In genomic region chr2:85088716-85089646, GRCm38 (mm10) we compare ENCODE assay signal across 9 mouse cellular contexts. TPM values are rescaled to one million over a fixed set of nuclear protein-coding genes. Genes with fewer than 3 reads are reported as not detected.
DNase-seq lines count a peak whose midpoint lies in the region; ATAC-seq lines count a peak whose summit lies in the region.
"Had no signal": no experiment of that assay in that cellular context is flagged by ENCODE, and none has a peak within 500 bp of the region (broad histone marks: within the 10 kb centered on the region; RNA-seq: fewer than 3 reads in every experiment).

No protein-coding gene starts in this region.

- H3K27ac ChIP-seq in heart, embryonic 15.5 days: peak overlapping the region; percentile 1; the same call in 1 of the 2 replicates
- H3K27ac ChIP-seq in lung, embryonic 16.5 days (ENCODE audit: low read length): peak overlapping the region; percentile 74
- H3K27ac ChIP-seq: limb, embryonic 12.5 days had no signal

- H3K4me1 ChIP-seq in heart, embryonic 15.5 days (replicated peaks): peaks cover 5% of the 10 kb centered on the region
- peaks cover 15% of the 10 kb centered on the region for H3K4me1 ChIP-seq in lung, embryonic 16.5 days (replicated peaks; ENCODE audit: control insufficient read depth, insufficient read depth, low read length)

- no peaks in the 10 kb centered on the region for H3K36me3 ChIP-seq in heart, embryonic 15.5 days
- no peaks in the 10 kb centered on the region; the same call in 1 of the 2 replicates for H3K36me3 ChIP-seq in lung, embryonic 16.5 days (ENCODE audit: control insufficient read depth, insufficient read depth, low read length)
- H3K36me3 ChIP-seq: limb, embryonic 12.5 days had no signal

- H3K9me3 ChIP-seq in heart, embryonic 15.5 days (replicated peaks): no peaks in the 10 kb centered on the region
- no peaks in the 10 kb centered on the region for H3K9me3 ChIP-seq in lung, embryonic 16.5 days (ENCODE audit: control insufficient read depth, low read length)
- H3K9me3 ChIP-seq: limb, embryonic 12.5 days had no signal

- no peaks in the 10 kb centered on the region for H3K27me3 ChIP-seq in heart, embryonic 15.5 days
- H3K27me3 ChIP-seq in lung, embryonic 16.5 days (ENCODE audit: control insufficient read depth, insufficient read depth, low read depth, low read length): no peaks in the 10 kb centered on the region
- H3K27me3 ChIP-seq: limb, embryonic 12.5 days had no signal

- no peak overlapping the region for H3K9ac ChIP-seq in heart, embryonic 15.5 days
- peak overlapping the region; percentile 37; the same call in 1 of the 2 replicates for H3K9ac ChIP-seq in lung, embryonic 16.5 days (ENCODE audit: low read length)
- H3K9ac ChIP-seq: limb, embryonic 12.5 days had no signal

- H3K4me2 ChIP-seq in heart, embryonic 15.5 days: no peak overlapping the region
- peak overlapping the region; percentile 12; the same call in 1 of the 2 replicates for H3K4me2 ChIP-seq in lung, embryonic 16.5 days (ENCODE audit: low read depth, low read length)
- H3K4me2 ChIP-seq: limb, embryonic 12.5 days had no signal

- WGBS in heart, embryonic 15.5 days: 44% methylated on average over 11 of the region's 11 CpGs
- WGBS in lung, embryonic 16.5 days: 38% methylated on average over 11 of the region's 11 CpGs

- DNase-seq in adrenal gland, postnatal 14 days: peak; percentile 40
- DNase-seq in adrenal gland, adult 8-10 months: no peak
- peak; percentile 47 for DNase-seq in NIH3T3 (ENCODE audit: low read depth)
- DNase-seq in layer of hippocampus, adult 9-10 months (ENCODE audit: low spot score): no peak
- DNase-seq in cerebellum, postnatal 14 days: no peak
- no peak for DNase-seq in frontal cortex, postnatal 36 days (ENCODE audit: low spot score in 2 of 2)

- no peak overlapping the region for H3K4me3 ChIP-seq in heart, embryonic 15.5 days
- H3K4me3 ChIP-seq in lung, embryonic 16.5 days (ENCODE audit: low read length): no peak overlapping the region
- H3K4me3 ChIP-seq: limb, embryonic 12.5 days had no signal

- peak; percentile 62 for ATAC-seq in heart, embryonic 15.5 days (replicated peaks; ENCODE audit: insufficient number of reproducible peaks, insufficient read depth, low FRiP score, low read depth)
- ATAC-seq in lung, embryonic 16.5 days (ENCODE audit: low read depth): peak; percentile 96

RNA-seq across cellular contexts. Expression of gene Tnks1bp1, which starts 41.2 kb away (rescaled TPM):
- 111 and 120 TPM in 2 replicates for total RNA-seq in adrenal gland, postnatal 14 days (2021)
- 100 to 1,000 TPM; 103 to 135 (median 120) TPM for total RNA-seq in adrenal gland, adult 8-10 months (2022)
- polyA plus RNA-seq in heart, embryonic 15.5 days (2015; fragmentation: Nextera tagmentation; extraction: Ambion mirVana): 23.9 and 31.7 TPM in 2 replicates
- 56.5 and 65.8 TPM in 2 replicates for polyA plus RNA-seq in lung, embryonic 16.5 days (2015; fragmentation: Nextera tagmentation; extraction: Ambion mirVana)

RNA-seq across cellular contexts. Expression of gene Aplnr, which starts 47.0 kb away (rescaled TPM):
- total RNA-seq in adrenal gland, postnatal 14 days (2021): 96.2 and 97.3 TPM in 2 replicates
- total RNA-seq in adrenal gland, adult 8-10 months (2022): 10 to 100 TPM in 1 of 4 experiments, 1 to 10 TPM in 3; 4.3 to 17.6 (median 8.0) TPM
- 36.0 and 47.7 TPM in 2 replicates for polyA plus RNA-seq in heart, embryonic 15.5 days (2015; fragmentation: Nextera tagmentation; extraction: Ambion mirVana)
- polyA plus RNA-seq in lung, embryonic 16.5 days (2015; fragmentation: Nextera tagmentation; extraction: Ambion mirVana): 172 and 194 TPM in 2 replicates

RNA-seq across cellular contexts. Expression of gene P2rx3, which starts 51.7 kb away (rescaled TPM):
- 0.59 and 0.60 TPM in 2 replicates for total RNA-seq in adrenal gland, postnatal 14 days (2021)
- total RNA-seq in adrenal gland, adult 8-10 months (2022): 1 to 10 TPM in 3 of 4 experiments, under 1 TPM in 1; 0.83 to 1.8 (median 1.3) TPM
- polyA plus RNA-seq in heart, embryonic 15.5 days (2015; fragmentation: Nextera tagmentation; extraction: Ambion mirVana): 0.33 and 0.68 TPM in 2 replicates
- polyA plus RNA-seq in lung, embryonic 16.5 days (2015; fragmentation: Nextera tagmentation; extraction: Ambion mirVana): 0.55 and 0.87 TPM in 2 replicates

RNA-seq across cellular contexts. Expression of gene Ssrp1, which starts 51.9 kb away (rescaled TPM):
- total RNA-seq in adrenal gland, postnatal 14 days (2021): 115 and 123 TPM in 2 replicates
- 100 to 1,000 TPM; 130 to 156 (median 142) TPM for total RNA-seq in adrenal gland, adult 8-10 months (2022)
- polyA plus RNA-seq in heart, embryonic 15.5 days (2015; fragmentation: Nextera tagmentation; extraction: Ambion mirVana): 104 and 141 TPM in 2 replicates
- 260 and 271 TPM in 2 replicates for polyA plus RNA-seq in lung, embryonic 16.5 days (2015; fragmentation: Nextera tagmentation; extraction: Ambion mirVana)

Comparison
In these comparisons a context has a peak if more than half of its experiments do, and no peak if none do; other contexts are left out.
1. DNase-seq: peak in adrenal gland, postnatal 14 days (single experiment) and NIH3T3 (single experiment); none in adrenal gland, adult 8-10 months (single experiment), layer of hippocampus, adult 9-10 months (single experiment), cerebellum, postnatal 14 days (0 of 2) and frontal cortex, postnatal 36 days (0 of 2).